Mouse (Mus musculus) cerebellum, postnatal 25 days (tissue): Measurements from ENCODE around the gene Trpm1.
A peak's percentile ranks its signal among the peaks of the same experiment; 100 is the strongest.

Experiments used
- DNase-seq, 2 experiments: peaks; one replicate each; pipeline ENCODE4 v3.0.0; 2021; ENCODE audit warnings: mixed read lengths in 2 of 2

The Trpm1 gene

GRCm38 (mm10) chr7:64164997-64165396 lies 11.4 kb downstream of the Trpm1 start:
- peak; percentile 67 to 78 for DNase-seq

DNA sequence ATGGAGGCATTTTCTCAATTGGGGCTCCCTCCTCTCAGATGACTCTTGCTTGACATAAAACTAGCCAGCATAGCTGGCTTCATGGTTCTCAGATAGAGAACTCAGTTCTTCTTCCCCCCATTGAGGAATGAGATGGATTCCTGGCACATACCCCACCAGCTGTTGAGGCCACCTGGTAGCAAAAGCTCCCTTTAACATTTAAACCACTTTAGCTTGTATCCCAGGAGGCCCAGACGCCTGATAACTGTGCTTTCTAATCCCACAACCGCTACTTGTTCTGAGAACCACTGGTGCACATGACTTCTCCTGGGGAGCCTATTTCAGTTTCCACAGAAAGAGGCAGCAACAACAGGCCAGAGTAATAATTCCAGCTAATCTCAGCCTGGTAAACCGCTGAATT lies 12.4 kb downstream of the Trpm1 start:
- no peak for DNase-seq

DNA sequence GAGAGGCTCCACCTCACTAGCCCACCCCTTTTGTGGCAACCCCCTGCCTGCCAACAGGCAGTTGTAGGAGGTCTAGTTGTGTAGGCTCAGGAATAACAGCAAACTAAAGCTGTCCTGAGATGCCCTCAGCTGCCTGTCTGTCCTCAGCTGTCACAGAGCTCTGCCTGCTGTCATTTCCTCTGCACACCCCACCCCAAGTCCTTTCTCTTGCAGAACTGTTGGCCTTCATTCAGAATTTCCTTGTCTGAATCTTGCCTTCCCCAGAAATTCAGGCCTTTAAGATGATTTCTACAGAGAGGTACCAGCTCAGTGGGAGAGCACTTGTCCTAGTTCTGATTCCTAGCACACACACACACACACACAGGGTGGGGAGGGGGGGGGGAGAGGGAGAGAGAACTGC lies 13.1 kb downstream of the Trpm1 start:
- DNase-seq, result no peak

DNA sequence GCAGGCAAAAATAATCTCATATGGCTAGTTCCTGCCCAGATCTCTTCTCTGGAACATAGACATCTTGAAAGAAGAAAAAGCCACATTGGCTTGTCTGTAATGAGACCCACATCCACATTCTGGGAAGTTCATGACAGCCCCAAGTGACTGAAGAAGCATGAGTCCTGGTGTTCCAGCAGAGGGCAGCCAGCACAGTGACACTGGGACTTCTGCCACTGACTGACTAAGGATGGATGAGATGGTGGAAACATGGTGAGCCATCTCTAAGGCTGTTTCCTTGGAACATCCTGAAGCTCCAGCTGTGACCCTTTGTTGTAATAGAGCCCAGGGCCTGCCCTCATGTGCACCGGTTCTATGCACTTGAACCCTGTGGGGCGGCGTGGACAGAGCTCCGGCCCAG lies 25.7 kb downstream of the Trpm1 start:
- DNase-seq, result no peak

GRCm38 (mm10) chr7:64185203-64185931 lies 31.7 kb downstream of the Trpm1 start:
- no peak for DNase-seq

GRCm38 (mm10) chr7:64185932-64186312 lies 32.3 kb downstream of the Trpm1 start:
- DNase-seq, result no peak

- DNase-seq, result peak; percentile 9 to 36
These were observed 38.8 kb downstream of the Trpm1 start for GRCm38 (mm10) chr7:64192261-64192943.

GRCm38 (mm10) chr7:64193476-64193875 lies 39.8 kb downstream of the Trpm1 start:
- no peak for DNase-seq

DNA sequence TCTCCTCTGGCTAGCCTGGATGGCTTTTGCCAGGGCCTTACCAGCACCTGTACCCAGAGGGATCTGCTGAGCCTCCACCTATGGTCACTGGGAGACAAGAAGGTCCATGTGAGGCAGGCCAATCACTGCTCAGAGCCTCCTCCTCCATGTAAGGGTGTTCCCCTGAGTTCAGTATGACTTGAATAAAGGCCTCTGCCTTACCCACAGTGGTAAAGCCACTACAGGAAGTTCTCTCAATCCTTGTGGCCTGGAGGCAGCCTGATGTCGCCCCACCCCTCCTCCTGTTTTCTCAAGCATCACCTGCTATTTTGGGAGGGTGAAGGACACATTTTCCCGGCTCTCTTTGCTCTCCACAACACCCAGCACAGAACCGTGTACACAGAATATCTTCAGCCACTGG lies 42.5 kb downstream of the Trpm1 start:
- DNase-seq, result no peak

GRCm38 (mm10) chr7:64208700-64209099 lies 55.1 kb downstream of the Trpm1 start:
- no peak for DNase-seq

DNA sequence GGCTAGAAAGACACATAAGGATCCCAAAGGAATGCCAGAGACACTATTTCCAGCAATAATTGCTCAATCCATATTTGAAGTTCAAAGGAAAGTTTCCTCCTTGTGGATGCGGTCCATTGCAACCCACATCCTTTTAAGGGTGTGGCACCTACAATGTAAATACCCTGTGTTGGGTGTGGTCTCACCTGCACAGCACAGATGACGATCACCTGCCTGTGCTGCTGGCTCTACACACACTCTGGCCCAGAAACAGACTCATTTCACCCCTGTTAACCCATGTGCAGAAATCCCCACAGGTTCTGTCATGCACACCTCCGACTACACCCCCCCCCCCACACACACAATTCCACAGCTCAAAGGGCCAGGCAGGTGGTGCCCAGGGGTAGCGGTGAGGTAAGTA lies 59.2 kb downstream of the Trpm1 start:
- DNase-seq, result no peak

GRCm38 (mm10) chr7:64214066-64214465 lies 60.4 kb downstream of the Trpm1 start:
- no peak for DNase-seq

DNA sequence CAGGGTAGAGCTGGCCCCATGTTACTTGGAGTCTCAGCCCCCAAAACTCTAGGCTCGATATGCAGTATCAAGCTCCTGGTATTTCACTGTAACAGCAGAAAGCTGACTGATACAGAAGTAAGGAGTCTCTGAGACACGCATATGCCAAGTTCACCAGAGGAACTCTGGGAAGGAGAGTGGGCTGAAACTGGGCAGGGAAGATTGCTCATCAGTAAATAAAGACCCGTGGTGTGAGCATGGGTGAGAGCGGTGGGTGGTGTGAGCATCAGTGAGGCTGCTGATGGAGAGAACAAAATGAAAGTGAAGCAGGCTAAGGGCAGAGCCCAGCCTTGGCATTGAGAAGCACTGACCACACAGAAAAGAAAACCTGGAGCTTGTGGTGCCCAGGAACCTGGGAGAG lies 62.0 kb downstream of the Trpm1 start:
- DNase-seq, result no peak

DNA sequence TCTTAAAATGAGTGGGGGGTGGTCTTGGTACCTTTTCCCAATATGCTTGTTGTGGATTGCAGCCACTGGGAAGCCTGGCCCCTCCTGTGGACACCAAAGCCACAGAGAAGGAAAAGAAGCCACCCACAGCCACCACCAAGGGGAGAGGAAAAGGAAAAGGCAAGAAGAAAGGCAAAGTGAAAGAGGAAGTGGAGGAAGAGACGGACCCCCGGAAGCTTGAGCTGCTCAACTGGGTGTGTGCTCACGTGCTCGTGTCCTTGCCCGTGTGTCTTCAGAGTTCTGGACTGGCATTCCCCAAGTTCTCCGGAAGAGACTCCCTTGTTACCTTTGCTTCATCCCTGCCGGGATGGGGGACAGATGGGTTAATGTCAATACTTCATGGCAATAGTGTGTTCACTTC lies 63.8 kb downstream of the Trpm1 start:
- no peak for DNase-seq

DNA sequence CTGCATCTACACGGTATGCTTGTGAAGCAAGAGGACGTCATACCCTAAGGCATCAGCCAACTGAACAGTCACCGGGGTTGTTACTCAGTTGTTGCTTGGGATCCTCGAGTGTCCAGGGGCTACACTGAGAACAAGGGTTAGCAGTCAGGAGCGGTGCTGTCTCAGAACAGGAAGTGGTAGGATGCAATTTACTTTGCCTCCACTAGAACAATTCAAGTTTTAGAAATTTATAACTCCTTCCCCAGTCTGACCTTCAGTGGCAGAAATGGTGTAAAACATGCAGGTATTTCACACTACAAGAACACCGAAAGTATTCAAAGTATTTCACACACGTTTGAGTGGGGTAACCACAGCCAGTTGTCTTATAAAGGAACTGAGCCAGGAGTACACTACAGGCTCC lies 66.1 kb downstream of the Trpm1 start:
- no peak for DNase-seq

DNA sequence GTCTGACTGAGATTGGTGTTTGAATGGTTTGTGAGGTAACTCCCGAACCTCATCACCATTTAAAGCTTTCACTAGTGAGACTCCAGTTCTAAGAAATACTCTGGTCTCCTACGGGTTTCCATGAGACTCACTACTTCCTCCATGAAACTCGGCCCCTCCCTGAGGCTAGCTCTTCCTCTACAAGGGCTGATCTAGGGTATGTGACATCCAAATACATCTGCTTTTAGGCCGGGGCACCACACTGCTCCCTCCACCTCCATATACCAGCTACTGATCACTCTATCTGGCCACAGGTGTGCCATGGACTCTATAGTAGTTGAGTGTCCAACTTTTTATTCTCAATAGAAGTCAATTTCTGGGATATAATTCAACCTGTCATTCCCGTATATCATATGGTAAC lies 69.6 kb downstream of the Trpm1 start:
- DNase-seq, result no peak

GRCm38 (mm10) chr7:64226339-64227194 lies 72.9 kb downstream of the Trpm1 start:
- no peak for DNase-seq

DNA sequence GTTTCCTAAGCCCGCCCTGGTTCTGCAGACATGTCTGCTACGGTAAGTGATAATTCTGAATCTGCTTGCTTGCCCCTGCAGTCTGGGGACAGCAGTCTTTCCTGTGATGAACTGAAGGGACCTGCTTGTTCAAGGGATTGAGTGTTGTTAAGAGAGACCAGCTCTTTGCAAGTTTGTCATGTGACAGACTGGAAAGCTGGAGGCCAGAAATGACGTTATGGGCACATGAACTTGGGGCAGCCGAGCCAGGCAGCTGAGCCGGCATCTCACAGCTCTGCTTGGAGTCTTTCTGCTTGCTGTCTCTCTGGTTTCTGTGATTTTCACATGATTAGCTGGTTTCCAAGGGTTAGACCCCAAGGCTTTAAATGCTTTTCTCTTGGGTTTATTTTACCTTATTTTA lies 74.0 kb downstream of the Trpm1 start:
- DNase-seq, result no peak

GRCm38 (mm10) chr7:64228300-64228699 lies 74.7 kb downstream of the Trpm1 start:
- no peak for DNase-seq

DNA sequence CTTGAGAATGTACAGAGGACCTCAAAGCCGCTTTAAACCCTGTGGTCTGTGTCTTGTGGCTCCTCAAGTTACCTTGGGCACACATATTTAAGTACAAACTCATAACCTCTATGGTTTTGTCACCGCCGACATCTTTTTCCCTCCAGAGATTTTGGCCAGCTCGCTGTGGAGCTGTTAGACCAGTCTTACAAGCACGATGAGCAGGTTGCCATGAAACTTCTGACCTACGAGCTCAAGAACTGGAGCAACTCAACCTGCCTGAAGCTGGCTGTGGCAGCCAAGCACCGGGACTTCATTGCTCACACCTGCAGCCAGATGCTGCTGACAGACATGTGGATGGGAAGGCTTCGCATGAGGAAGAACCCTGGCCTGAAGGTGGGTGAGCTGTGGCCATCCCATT lies 76.3 kb downstream of the Trpm1 start:
- no peak for DNase-seq

GRCm38 (mm10) chr7:64231001-64231400 lies 77.4 kb downstream of the Trpm1 start:
- DNase-seq, result no peak

DNA sequence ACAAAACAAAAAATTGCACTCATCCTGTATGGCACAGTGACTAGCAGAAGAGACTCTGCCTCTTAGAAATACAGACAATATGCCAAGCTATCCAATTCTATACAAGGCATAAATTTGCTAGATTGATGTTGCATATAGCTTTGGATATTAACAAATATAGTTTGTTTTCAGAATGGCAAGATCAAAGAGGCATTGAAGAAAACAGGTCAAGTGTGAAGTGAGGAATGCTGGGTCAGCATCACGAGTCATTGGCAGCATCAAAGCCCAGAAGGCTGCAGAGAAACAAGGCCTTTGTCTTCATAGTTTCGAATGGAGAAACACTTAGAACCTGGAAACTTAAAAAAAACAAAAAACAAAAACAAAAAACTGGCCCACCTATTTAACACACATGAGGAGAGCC lies 78.4 kb downstream of the Trpm1 start:
- DNase-seq, result no peak

DNA sequence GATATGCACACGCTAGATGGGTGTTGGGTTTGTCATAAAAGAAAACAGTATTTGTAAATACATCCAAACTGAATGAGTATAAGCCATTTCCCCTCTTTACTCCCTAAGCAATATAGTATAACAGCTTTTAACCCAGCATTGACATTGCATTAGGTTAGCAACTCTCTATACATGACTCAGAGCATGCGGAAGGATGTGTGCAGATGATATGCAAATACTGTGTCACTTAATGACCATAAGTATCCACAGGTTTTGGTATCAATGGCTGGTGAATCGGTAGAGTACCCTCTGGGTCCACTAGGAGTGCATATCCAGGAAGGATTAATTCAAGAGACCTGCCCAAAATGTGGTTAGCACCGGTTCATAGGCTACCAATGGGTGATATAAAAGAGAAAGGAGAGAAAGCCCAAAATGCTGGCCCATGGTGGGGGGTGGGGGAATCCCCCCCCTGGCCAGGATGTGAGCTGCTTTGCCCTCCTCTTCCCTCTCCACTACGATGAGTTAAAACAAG lies 80.7 kb downstream of the Trpm1 start:
- no peak for DNase-seq

DNA sequence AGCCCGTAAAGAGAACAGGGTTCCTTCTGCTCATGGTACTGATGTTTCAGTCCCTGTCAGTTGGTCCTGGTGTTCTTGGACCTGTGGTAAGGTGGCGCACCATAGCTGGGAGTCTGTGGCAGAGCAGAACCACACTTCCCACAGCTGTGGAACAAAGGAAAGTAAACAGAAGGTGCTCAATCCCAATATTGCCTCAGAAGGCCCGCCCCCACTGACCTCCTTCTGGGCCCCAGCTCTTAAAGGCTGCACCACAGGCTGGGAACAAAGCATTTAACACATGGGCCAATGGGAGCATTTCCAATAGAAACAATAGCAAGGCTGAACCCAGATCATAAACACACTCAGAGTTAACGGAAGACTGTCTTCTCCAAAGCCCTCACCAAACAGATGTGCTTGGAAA lies 82.9 kb downstream of the Trpm1 start:
- no peak for DNase-seq
